Mouse (Mus musculus) mouse embryonic stem cell (cell line): ENCODE data around the gene Lgr4.

Source experiments
- in situ Hi-C, 2 experiments: fragments of 300-500 bp; cut with MboI; formaldehyde crosslinking; loops; 1 replicate in 1 of 2; 3 replicates in 1 of 2; pipeline ENCODE4 v1.14.3; 2019 to 2020; ENCODE audit warnings: low sequenced_read_pairs in 2 of 2, low pct_unique_long_range_greater_than_20kb in 1 of 2, mixed read lengths in 1 of 2; ENCODE audit not compliant: unreplicated experiment in 1 of 2

The Lgr4 gene

GRCm38 (mm10) chr2:110036665-110037064 is 119.2 kb downstream of the Lgr4 start:
- in situ Hi-C loops: no loop called here

- in situ Hi-C loops: no loop called here
Observed at GRCm38 (mm10) chr2:110037221-110037620, 119.8 kb downstream of the Lgr4 start.

- in situ Hi-C loops: no loop called here
Observed at GRCm38 (mm10) chr2:110038341-110038740, 120.9 kb downstream of the Lgr4 start.

- in situ Hi-C loops: no loop called here
Observed at GRCm38 (mm10) chr2:110042861-110043760, 125.7 kb downstream of the Lgr4 start.

GRCm38 (mm10) chr2:110058424-110058823 is 141.0 kb downstream of the Lgr4 start:
- in situ Hi-C loops: loop anchor here in 1 of 2 experiments (25.0 kb wide), 1 partner anchor 154 kb away; no protein-coding TSS in a partner anchor

- in situ Hi-C loops: loop anchor here in 1 of 2 experiments (25.0 kb wide), 1 partner anchor 149 kb away; no protein-coding TSS in a partner anchor
Observed at GRCm38 (mm10) chr2:110063131-110063530, 145.7 kb downstream of the Lgr4 start.
